22 mouse cellular contexts compared by ENCODE assay signal in genomic region chr2:75929786-75930444, GRCm38 (mm10). TPM values are rescaled to one million over a fixed set of nuclear protein-coding genes. Genes with fewer than 3 reads are reported as not detected.
A peak's percentile ranks its signal among the peaks of the same experiment; 100 is the strongest.
DNase-seq lines count a peak whose midpoint lies in the region; ATAC-seq and TF ChIP-seq lines count a peak whose summit lies in the region.
"Had no signal": no experiment of that assay in that cellular context is flagged by ENCODE, and none has a peak within 500 bp of the region (broad histone marks: within the 10 kb centered on the region; RNA-seq: fewer than 3 reads in every experiment).

No protein-coding gene starts in this region.

- H3K27me3 ChIP-seq in heart, postnatal 0 days (ENCODE audit: control insufficient read depth, insufficient read depth, low read length): no peaks in the 10 kb centered on the region
- H3K27me3 ChIP-seq in heart, adult 2 months (ENCODE audit: control insufficient read depth, insufficient read depth, low read length): no peaks in the 10 kb centered on the region
- no peaks in the 10 kb centered on the region for H3K27me3 ChIP-seq in lung, postnatal 0 days (replicated peaks; ENCODE audit: insufficient read depth, low read length)
- H3K27me3 ChIP-seq: embryonic facial prominence, embryonic 12.5 days; forebrain, embryonic 12.5 days; heart, embryonic 12.5 days; liver, embryonic 13.5 days had no signal

- H3K9me3 ChIP-seq in heart, postnatal 0 days (replicated peaks; ENCODE audit: control insufficient read depth, low read length): no peaks in the 10 kb centered on the region
- H3K9me3 ChIP-seq in lung, postnatal 0 days (ENCODE audit: low read length): no peaks in the 10 kb centered on the region
- H3K9me3 ChIP-seq: embryonic facial prominence, embryonic 12.5 days; forebrain, embryonic 12.5 days; heart, embryonic 12.5 days; liver, embryonic 13.5 days had no signal

- peak; percentile 28 for DNase-seq in cerebellum, adult 9-10 months
- DNase-seq in cerebellum, adult 9-11 months: no peak
- peak; percentile 7 for DNase-seq in heart, postnatal 0 days (ENCODE audit: low spot score)
- no peak for DNase-seq in heart, adult 2 months
- DNase-seq in lung, postnatal 36 days: peak; percentile 31
- DNase-seq in lung, postnatal 0 days (ENCODE audit: low spot score): no peak
- no peak for DNase-seq in thymus, postnatal 25 days
- DNase-seq: adrenal gland, postnatal 14 days; gastrocnemius, adult 2 months; kidney, adult 2 months; kidney, postnatal 10 days; liver, embryonic 13.5 days; lung, adult 2 months; thymus, postnatal 4 days had no signal

- no peak overlapping the region for H3K9ac ChIP-seq in heart, postnatal 0 days (replicated peaks; ENCODE audit: low read depth, low read length)
- no peak overlapping the region for H3K9ac ChIP-seq in heart, adult 2 months (ENCODE audit: low read depth, low read length)
- no peak overlapping the region for H3K9ac ChIP-seq in lung, postnatal 0 days (replicated peaks; ENCODE audit: low read depth)
- H3K9ac ChIP-seq: embryonic facial prominence, embryonic 12.5 days; forebrain, embryonic 12.5 days; heart, embryonic 12.5 days; hindbrain, embryonic 14.5 days; liver, embryonic 13.5 days had no signal

- 78% methylated on average over 6 of the region's 6 CpGs for WGBS in heart, postnatal 0 days
- 78% methylated on average over 6 of the region's 6 CpGs for WGBS in heart, adult 2 months
- WGBS in lung, postnatal 0 days: 86% methylated on average over 6 of the region's 6 CpGs

- no peak overlapping the region for H3K4me2 ChIP-seq in heart, postnatal 0 days (ENCODE audit: low read depth, low read length)
- no peak overlapping the region for H3K4me2 ChIP-seq in lung, postnatal 0 days (replicated peaks; ENCODE audit: low read depth, low read length)
- H3K4me2 ChIP-seq: embryonic facial prominence, embryonic 12.5 days; forebrain, embryonic 12.5 days; heart, embryonic 12.5 days; hindbrain, embryonic 14.5 days; liver, embryonic 13.5 days had no signal

- H3K4me3 ChIP-seq in heart, postnatal 0 days (ENCODE audit: low read depth, low read length): no peak overlapping the region
- H3K4me3 ChIP-seq in heart, adult 2 months: no peak overlapping the region
- H3K4me3 ChIP-seq in lung, postnatal 0 days (ENCODE audit: low read depth, low read length): no peak overlapping the region
- H3K4me3 ChIP-seq: embryonic facial prominence, embryonic 12.5 days; erythroblast, embryonic 14.5 days; forebrain, embryonic 12.5 days; gastrocnemius, adult 2 months; heart, embryonic 12.5 days; liver, embryonic 13.5 days had no signal

- TF ChIP-seq CTCF in heart, postnatal 0 days (IDR thresholded peaks at IDR 0.05; ENCODE audit: low read depth): no peak
- no peak for TF ChIP-seq CTCF in heart, adult 2 months (IDR thresholded peaks at IDR 0.05)
- TF ChIP-seq CTCF in lung, postnatal 0 days (IDR thresholded peaks at IDR 0.05): no peak

- ATAC-seq in heart, postnatal 0 days (ENCODE audit: insufficient read depth, low read depth): no peak
- no peak for ATAC-seq in lung, postnatal 0 days
- ATAC-seq: midbrain, embryonic 16.5 days had no signal

- H3K36me3 ChIP-seq in heart, postnatal 0 days (replicated peaks; ENCODE audit: control insufficient read depth, insufficient read depth, low read length): peaks cover 19% of the 10 kb centered on the region
- H3K36me3 ChIP-seq in heart, adult 2 months (ENCODE audit: control insufficient read depth, insufficient read depth, low read length): no peaks in the 10 kb centered on the region
- peaks cover 17% of the 10 kb centered on the region; the same call in 1 of the 2 replicates for H3K36me3 ChIP-seq in lung, postnatal 0 days (ENCODE audit: insufficient read depth, low read length)

- TF ChIP-seq EP300 in heart, postnatal 0 days (IDR thresholded peaks at IDR 0.05; ENCODE audit: low read depth): no peak
- TF ChIP-seq EP300 in heart, adult 2 months (IDR thresholded peaks at IDR 0.05; ENCODE audit: insufficient read depth, low read depth, low read length): no peak
- TF ChIP-seq EP300 in lung, postnatal 0 days (IDR thresholded peaks at IDR 0.05): no peak

- no peak for TF ChIP-seq POLR2A in heart, adult 2 months (IDR thresholded peaks at IDR 0.05; ENCODE audit: insufficient read depth, low read depth, low read length)

- H3K79me2 ChIP-seq in heart, adult 2 months (replicated peaks; ENCODE audit: control insufficient read depth, insufficient read depth, low read length): no peaks in the 10 kb centered on the region; the same call in 1 of the 2 replicates

- no peaks in the 10 kb centered on the region for H3K4me1 ChIP-seq in heart, postnatal 0 days (ENCODE audit: control insufficient read depth, insufficient read depth)
- no peaks in the 10 kb centered on the region for H3K4me1 ChIP-seq in heart, adult 2 months (ENCODE audit: control insufficient read depth, insufficient read depth, low read length)
- H3K4me1 ChIP-seq in lung, postnatal 0 days (ENCODE audit: insufficient read depth, low read depth, low read length): no peaks in the 10 kb centered on the region
- H3K4me1 ChIP-seq: forebrain, embryonic 12.5 days; liver, embryonic 13.5 days had no signal

- no peak overlapping the region for H3K27ac ChIP-seq in heart, postnatal 0 days (ENCODE audit: low read depth)
- H3K27ac ChIP-seq in heart, adult 2 months: no peak overlapping the region
- no peak overlapping the region for H3K27ac ChIP-seq in lung, postnatal 0 days (ENCODE audit: low read length)
- H3K27ac ChIP-seq: forebrain, embryonic 12.5 days; gastrocnemius, adult 2 months; hindbrain, embryonic 14.5 days; liver, embryonic 13.5 days; macrophage had no signal

- intact Hi-C loops in heart, adult 2 months (cut with DNase I): loop anchor here (5.0 kb wide), 1 partner anchor 32 kb away; no protein-coding TSS in a partner anchor

RNA-seq across cellular contexts. Expression of gene Ttc30b, which starts 8.5 kb away (rescaled TPM):
- 22.6 and 26.7 TPM in 2 replicates for total RNA-seq in heart, postnatal 0 days (2014; rRNA removed; ENCODE audit: low replicate concordance)
- polyA plus RNA-seq in heart, postnatal 0 days (2015; fragmentation: Nextera tagmentation; extraction: Ambion mirVana): 13.8 and 14.0 TPM in 2 replicates
- 10 to 100 TPM; 13.2 to 17.5 TPM for total RNA-seq in heart, adult 2 months (2021)
- 11.1 and 17.2 TPM in 2 replicates for polyA plus RNA-seq in heart, adult 2 months (2012; rRNA removed)
- polyA plus RNA-seq in lung, postnatal 0 days (2015; fragmentation: Nextera tagmentation; extraction: Ambion mirVana): 17.9 and 18.6 TPM in 2 replicates
- polyA plus RNA-seq: erythroblast, embryonic 14.5 days had no signal

RNA-seq across cellular contexts. Expression of gene Ttc30a2, which starts 48.1 kb away (rescaled TPM):
- 0.23 and 2.6 TPM in 2 replicates for total RNA-seq in heart, postnatal 0 days (2014; rRNA removed; ENCODE audit: low replicate concordance)
- 1.2 and 1.4 TPM in 2 replicates for polyA plus RNA-seq in heart, postnatal 0 days (2015; fragmentation: Nextera tagmentation; extraction: Ambion mirVana)
- 1 to 10 TPM; 2.3 TPM for total RNA-seq in heart, adult 2 months (2021)
- polyA plus RNA-seq in heart, adult 2 months (2012; rRNA removed): 0.76 and 1.7 TPM in 2 replicates
- 0.25 and 0.65 TPM in 2 replicates for polyA plus RNA-seq in lung, postnatal 0 days (2015; fragmentation: Nextera tagmentation; extraction: Ambion mirVana)
- total RNA-seq: common myeloid progenitor, adult 5-6 weeks had no signal
- polyA plus RNA-seq: erythroblast, embryonic 14.5 days; macrophage had no signal

RNA-seq across cellular contexts. Expression of gene Ttc30a1, which starts 51.9 kb away (rescaled TPM):
- 7.3 and 9.4 TPM in 2 replicates for total RNA-seq in heart, postnatal 0 days (2014; rRNA removed; ENCODE audit: low replicate concordance)
- polyA plus RNA-seq in heart, postnatal 0 days (2015; fragmentation: Nextera tagmentation; extraction: Ambion mirVana): 3.3 and 3.7 TPM in 2 replicates
- total RNA-seq in heart, adult 2 months (2021): 1 to 10 TPM; 3.1 to 4.0 TPM
- 2.4 and 4.0 TPM in 2 replicates for polyA plus RNA-seq in heart, adult 2 months (2012; rRNA removed)
- polyA plus RNA-seq in lung, postnatal 0 days (2015; fragmentation: Nextera tagmentation; extraction: Ambion mirVana): 2.8 and 3.9 TPM in 2 replicates
- polyA plus RNA-seq: erythroblast, embryonic 14.5 days had no signal

Comparison
In these comparisons a context has a peak if more than half of its experiments do, and no peak if none do; other contexts are left out.
1. DNase-seq: peak in cerebellum, adult 9-10 months (single experiment), heart, postnatal 0 days (single experiment) and lung, postnatal 36 days (single experiment); none in cerebellum, adult 9-11 months (single experiment), heart, adult 2 months (0 of 2), lung, postnatal 0 days (single experiment) and thymus, postnatal 25 days (single experiment).